Mouse (Mus musculus) splenic B cell, adult 2 months (primary cell): Measurements from ENCODE around the gene Cyp2d10.
A peak's percentile ranks its signal among the peaks of the same experiment; 100 is the strongest.
"Not testable (repeated sequence)": the region's sequence is repeated elsewhere in the genome, so short reads cannot be mapped to it uniquely, and the experiment has no call there.

Source experiments
- DNase-seq: peaks from one replicate; pipeline ENCODE4 v3.0.0-alpha.2; 2011; ENCODE audit warnings: low read depth, low spot score
- H3K27me3 ChIP-seq: 2 replicates; pipeline ENCODE4 v1.6.1; 2012; ENCODE audit warnings: mild to moderate bottlenecking, low read length, moderate library complexity, mixed read lengths; ENCODE audit not compliant: control insufficient read depth, poor library complexity, insufficient read depth, severe bottlenecking
- H3K36me3 ChIP-seq: 2 replicates; pipeline ENCODE4 v1.6.1; 2012; ENCODE audit warnings: mild to moderate bottlenecking, low read length, moderate library complexity, mixed read lengths; ENCODE audit not compliant: control insufficient read depth, poor library complexity, insufficient read depth, severe bottlenecking

The Cyp2d10 gene

GRCm38 (mm10) chr15:82418616-82419015, 11.6 kb upstream of the Cyp2d10 start:
- Histone ChIP-seq H3K36me3 (no peaks in the 10 kb centered on the region), H3K27me3 (no peaks in the 10 kb centered on the region; the same call in 1 of the 2 replicates)
- DNase-seq, result no peak

GRCm38 (mm10) chr15:82416797-82417789, 10.1 kb upstream of the Cyp2d10 start:
- DNase-seq, result peak; percentile 78
- H3K36me3 ChIP-seq, result no peaks in the 10 kb centered on the region
- H3K27me3 ChIP-seq, result no peaks in the 10 kb centered on the region; the same call in 1 of the 2 replicates

DNA sequence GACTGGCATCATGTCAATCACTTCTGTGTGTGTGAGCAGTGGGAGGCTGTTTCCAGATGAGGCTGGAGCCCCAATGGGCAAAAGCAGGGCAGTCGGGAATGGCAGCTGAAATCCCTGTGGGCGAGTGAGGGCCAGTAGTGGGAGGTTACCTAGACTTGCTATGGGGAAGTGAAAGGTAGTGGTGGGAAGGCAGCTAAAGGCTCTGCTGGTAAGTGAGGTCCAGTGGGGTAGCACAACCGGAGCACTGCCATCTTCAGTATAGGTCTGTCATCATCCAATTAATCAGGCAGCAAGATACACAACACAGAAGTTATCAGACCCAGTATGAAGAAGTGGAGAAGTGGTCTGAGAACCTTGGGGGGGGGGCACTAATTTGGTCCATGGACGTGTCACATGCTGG, 541 bp upstream of the Cyp2d10 start:
- no peaks in the 10 kb centered on the region for H3K36me3 ChIP-seq
- no peak for DNase-seq
- H3K27me3 ChIP-seq, result no peaks in the 10 kb centered on the region

DNA sequence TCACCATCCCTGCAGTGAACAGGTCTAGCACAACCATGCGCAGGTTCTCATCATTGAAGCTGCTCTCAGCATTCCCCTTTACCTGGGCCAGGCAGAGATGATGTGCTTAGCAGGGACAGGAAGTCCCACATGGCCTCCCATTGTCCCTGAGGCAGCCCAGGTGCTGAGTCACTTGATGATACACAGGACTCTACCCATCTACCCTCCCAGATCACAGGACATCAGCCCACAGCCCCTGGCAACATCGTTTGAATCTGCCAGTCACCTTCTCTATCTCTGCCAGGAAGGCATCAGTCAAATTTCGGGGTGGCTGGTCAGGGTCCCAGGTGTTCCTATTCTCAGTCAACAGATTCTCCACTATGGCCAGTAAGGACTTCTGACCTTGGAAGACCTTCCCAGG, 2.8 kb downstream of the Cyp2d10 start:
- DNase-seq, result no peak
- Histone ChIP-seq H3K27me3 (no peaks in the 10 kb centered on the region), H3K36me3 (no peaks in the 10 kb centered on the region)

DNA sequence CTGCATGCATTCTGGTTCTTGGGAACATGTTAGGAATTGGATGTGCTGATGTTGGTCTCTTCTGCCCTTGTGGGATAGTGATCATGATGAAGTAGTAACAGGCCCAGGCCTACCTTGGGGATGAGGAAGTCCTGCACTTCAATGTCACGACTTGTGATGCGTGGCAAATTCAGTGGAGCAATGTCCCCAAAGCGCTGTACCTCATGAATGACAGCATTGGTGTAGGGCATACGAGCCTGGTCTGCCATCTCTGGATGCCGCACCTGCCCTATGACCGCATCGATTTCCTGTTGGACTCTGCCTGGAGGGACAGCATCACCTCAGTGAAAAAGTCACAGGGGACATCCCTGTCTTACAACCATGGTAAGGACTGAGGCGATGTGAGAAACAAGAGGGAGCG, 3.4 kb downstream of the Cyp2d10 start:
- H3K27me3 ChIP-seq, result no peaks in the 10 kb centered on the region
- H3K36me3 ChIP-seq, result no peaks in the 10 kb centered on the region
- no peak for DNase-seq

GRCm38 (mm10) chr15:82402741-82403140, 4.3 kb downstream of the Cyp2d10 start:
- DNase-seq, result no peak
- Histone ChIP-seq H3K36me3 (no peaks in the 10 kb centered on the region), H3K27me3 (no peaks in the 10 kb centered on the region)

DNA sequence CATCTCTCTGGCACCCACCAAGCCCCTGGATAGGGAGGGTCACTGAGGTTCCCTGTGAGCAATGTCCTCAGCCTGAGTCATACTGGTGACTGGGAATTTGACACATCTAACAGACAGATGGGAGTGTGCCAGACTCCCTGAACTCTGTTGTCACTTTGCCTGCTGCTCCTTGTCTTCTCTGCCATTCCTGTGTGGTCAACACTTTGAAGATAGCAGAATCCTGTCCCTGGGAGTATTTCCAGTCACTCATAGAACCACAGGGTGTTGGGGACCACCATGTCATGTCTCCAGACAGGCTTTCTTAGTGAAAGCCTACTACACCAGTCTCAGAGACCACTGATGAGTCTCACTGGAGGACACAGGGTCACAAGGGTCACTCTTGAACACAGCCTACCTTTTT, 4.9 kb downstream of the Cyp2d10 start:
- DNase-seq, result no peak
- Histone ChIP-seq H3K27me3 (no peaks in the 10 kb centered on the region), H3K36me3 (no peaks in the 10 kb centered on the region)

GRCm38 (mm10) chr15:82401516-82401915, 5.5 kb downstream of the Cyp2d10 start:
- no peaks in the 10 kb centered on the region for H3K36me3 ChIP-seq
- no peaks in the 10 kb centered on the region for H3K27me3 ChIP-seq
- DNase-seq, result no peak

- not testable (repeated sequence) for H3K36me3 ChIP-seq, DNase-seq, H3K27me3 ChIP-seq
Measured at GRCm38 (mm10) chr15:82395955-82396354, 11.0 kb downstream of the Cyp2d10 start.

GRCm38 (mm10) chr15:82393922-82394321, 13.1 kb downstream of the Cyp2d10 start, which contains the start of gene Cyp2d11:
Gene Cyp2d11 (minus strand): TSS chr15:82394022.
- DNase-seq, H3K36me3 ChIP-seq, H3K27me3 ChIP-seq: not testable (repeated sequence)

GRCm38 (mm10) chr15:82389916-82390315, 17.1 kb downstream of the Cyp2d10 start:
- not testable (repeated sequence) for H3K27me3 ChIP-seq, DNase-seq, H3K36me3 ChIP-seq

DNA sequence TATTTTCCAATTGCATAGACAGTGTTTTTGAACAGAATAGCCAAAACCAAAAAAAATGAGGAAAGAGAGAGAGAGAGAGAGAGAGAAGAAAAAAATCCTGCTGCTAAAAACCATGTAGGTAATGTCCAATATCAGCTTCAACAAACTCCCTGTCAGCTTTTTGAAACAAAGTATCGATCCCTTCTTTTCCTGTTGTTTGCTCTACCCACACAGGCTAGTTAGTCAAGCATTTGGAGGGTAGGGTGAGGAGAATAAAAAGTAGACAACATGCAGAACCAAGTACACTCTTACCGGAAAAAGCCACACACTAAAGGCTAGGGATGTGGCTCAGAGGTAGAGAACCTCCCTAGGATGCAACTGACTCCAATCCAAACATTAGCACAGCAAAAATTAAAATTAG, 21.3 kb downstream of the Cyp2d10 start:
- DNase-seq, result no peak
- H3K36me3 ChIP-seq, result no peaks in the 10 kb centered on the region

DNA sequence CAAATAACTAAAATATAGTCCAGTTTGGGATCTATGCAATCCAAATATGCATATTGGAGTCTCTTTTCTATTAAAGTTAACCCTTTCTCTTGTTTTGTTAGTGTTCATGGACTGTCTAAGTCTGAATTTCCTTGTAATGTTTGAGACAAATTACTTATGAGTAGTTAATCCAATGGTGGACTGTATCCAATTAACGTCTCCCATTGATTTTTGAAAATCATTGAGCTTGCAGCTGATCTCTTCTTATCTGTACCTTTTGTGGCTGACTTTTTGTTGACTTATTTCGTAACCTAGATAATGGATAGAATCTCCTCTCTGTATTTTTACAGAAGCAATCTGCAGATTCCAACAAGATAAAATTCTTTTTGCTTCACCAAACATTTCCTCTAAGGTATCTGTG, 24.6 kb downstream of the Cyp2d10 start:
- H3K27me3 ChIP-seq, result no peaks in the 10 kb centered on the region; the same call in 1 of the 2 replicates
- no peak for DNase-seq
- no peaks in the 10 kb centered on the region for H3K36me3 ChIP-seq

More for the DNA sequence above, 21.3 kb downstream of the Cyp2d10 start:
- H3K27me3 ChIP-seq, result no peaks in the 10 kb centered on the region

DNA sequence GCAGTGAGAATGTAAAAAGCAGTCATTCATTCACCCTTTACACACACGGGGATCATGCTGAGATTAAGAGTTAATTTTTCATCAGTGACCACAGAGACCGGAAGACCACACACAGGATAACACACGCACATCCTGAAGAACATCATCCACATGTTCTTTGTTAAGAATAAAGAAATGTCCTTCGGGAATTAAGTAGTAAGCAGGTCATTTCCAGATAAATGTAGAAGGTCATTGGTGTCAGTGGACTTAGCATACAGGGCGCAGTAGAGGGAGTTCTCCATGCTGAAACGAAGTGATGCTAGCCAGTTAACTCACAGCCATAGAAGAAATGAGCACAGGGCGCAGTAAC, 26.3 kb downstream of the Cyp2d10 start:
- no peak for DNase-seq
- H3K36me3 ChIP-seq, result no peaks in the 10 kb centered on the region

GRCm38 (mm10) chr15:82379871-82380713, 26.9 kb downstream of the Cyp2d10 start, which contains the start of gene Cyp2d22:
Gene Cyp2d22 (minus strand): TSS chr15:82380260.
- H3K27me3 ChIP-seq, result no peaks in the 10 kb centered on the region; the same call in 1 of the 2 replicates
- no peaks in the 10 kb centered on the region for H3K36me3 ChIP-seq
- DNase-seq, result peak; percentile 52

More for the DNA sequence above, 26.3 kb downstream of the Cyp2d10 start:
- no peaks in the 10 kb centered on the region; the same call in 1 of the 2 replicates for H3K27me3 ChIP-seq
